Mouse (Mus musculus): ENCODE measurements at regions not wholly inside any gene's neighbourhood (a gene's known extent, or its start where the extent isn't known, plus 50 kb on each side); places are given as distances from the start of the nearest gene placed in this dataset.

DNA sequence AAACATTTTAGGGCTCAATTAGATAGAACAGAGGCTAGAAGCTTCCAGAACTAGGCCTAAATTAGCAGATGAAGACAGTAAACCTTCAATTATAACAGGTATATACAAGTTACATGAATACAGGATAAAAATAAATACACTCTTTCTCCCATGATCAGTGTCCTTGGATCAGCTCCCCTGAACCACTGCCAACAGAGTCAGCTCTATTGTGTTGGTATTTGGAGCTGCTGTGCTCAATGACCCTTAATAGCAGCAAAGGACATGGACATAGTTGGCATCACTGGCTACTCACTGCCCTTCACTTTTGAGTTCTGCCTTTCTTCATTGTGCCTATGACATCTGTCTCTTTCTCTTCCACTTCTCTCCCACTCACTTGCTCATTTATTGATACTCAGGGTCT lies 639.1 kb upstream of the 4921530L21Rik start:
- no peak overlapping the region for H3K27ac ChIP-seq

DNA sequence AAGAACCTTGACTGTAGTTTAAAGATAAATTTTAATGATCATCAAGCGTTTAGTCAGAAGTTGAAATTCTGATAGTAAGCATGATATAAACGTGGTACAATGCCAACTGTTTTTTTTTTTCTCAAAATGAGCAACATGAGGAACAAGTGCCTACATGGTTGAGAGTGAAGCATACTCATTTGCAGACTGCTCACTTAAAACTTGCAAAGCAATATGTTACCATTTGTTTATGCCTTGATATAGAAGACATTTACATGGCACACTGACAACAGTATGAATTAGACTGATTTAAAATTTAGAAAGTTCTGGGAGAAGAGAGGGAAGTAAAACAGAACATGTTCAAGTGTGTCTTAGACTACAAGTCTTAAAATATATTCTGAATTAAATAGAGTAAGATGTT lies 632.2 kb upstream of the 4921530L21Rik start:
- no peak overlapping the region for H3K4me3 ChIP-seq
- no peak overlapping the region for H3K27ac ChIP-seq
- no peak for DNase-seq (ENCODE audit: low spot score in 2 of 2)
- TF ChIP-seq CTCF (conservative IDR thresholded peaks at IDR 0.05) = no peak

More for the DNA sequence above, 639.1 kb upstream of the 4921530L21Rik start:
- no peak for TF ChIP-seq CTCF (conservative IDR thresholded peaks at IDR 0.05)
- H3K4me3 ChIP-seq = no peak overlapping the region
- no peak for DNase-seq (ENCODE audit: low spot score in 2 of 2)

GRCm38 (mm10) chr14:95256110-95256509 lies 624.9 kb upstream of the 4921530L21Rik start:
- no peak for TF ChIP-seq CTCF (conservative IDR thresholded peaks at IDR 0.05)
- DNase-seq (ENCODE audit: low spot score in 2 of 2) = no peak
- no peak overlapping the region for H3K4me3 ChIP-seq
- no peak overlapping the region for H3K27ac ChIP-seq

DNA sequence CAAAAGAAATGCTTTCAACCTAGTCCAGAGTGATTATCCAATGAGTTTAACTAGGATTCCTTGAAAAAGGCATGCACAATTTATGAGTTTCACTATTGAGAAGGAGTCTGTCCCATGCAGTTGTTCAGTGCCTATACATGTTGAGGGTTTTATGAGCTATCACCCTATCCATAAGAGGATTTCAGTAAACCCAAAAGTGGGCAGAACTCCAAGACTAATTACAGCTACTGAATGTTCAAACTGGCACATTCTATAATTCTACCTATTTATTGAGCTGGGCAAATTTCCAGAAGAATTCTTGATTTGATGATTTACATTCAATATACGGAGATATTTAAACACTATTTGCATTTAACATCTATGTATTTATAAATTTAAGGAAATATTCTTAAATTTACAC lies 599.6 kb upstream of the 4921530L21Rik start:
- H3K27ac ChIP-seq = no peak overlapping the region
- TF ChIP-seq CTCF (conservative IDR thresholded peaks at IDR 0.05) = no peak
- DNase-seq (ENCODE audit: low spot score in 2 of 2) = no peak
- no peak overlapping the region for H3K4me3 ChIP-seq

- TF ChIP-seq CTCF (conservative IDR thresholded peaks at IDR 0.05) = no peak
- H3K27ac ChIP-seq = no peak overlapping the region
- no peak overlapping the region for H3K4me3 ChIP-seq
- DNase-seq (ENCODE audit: low spot score in 2 of 2) = no peak
Measured at GRCm38 (mm10) chr14:95282016-95282415, 599.0 kb upstream of the 4921530L21Rik start.

- Histone ChIP-seq H3K27ac (no peak overlapping the region), H3K4me3 (no peak overlapping the region)
- DNase-seq (ENCODE audit: low spot score in 2 of 2) = no peak
- TF ChIP-seq CTCF (conservative IDR thresholded peaks at IDR 0.05) = no peak
Measured at GRCm38 (mm10) chr14:95314134-95314924, 566.7 kb upstream of the 4921530L21Rik start.

- Histone ChIP-seq H3K4me3 (no peak overlapping the region; the same call in 1 of the 2 replicates), H3K27ac (no peak overlapping the region)
- DNase-seq (ENCODE audit: low spot score in 2 of 2) = peak; percentile 70 to 77
- TF ChIP-seq CTCF (conservative IDR thresholded peaks at IDR 0.05) = no peak
Measured at GRCm38 (mm10) chr14:95356968-95357367, 524.1 kb upstream of the 4921530L21Rik start.

Data from layer of hippocampus, adult 2 months (tissue).